Mouse (Mus musculus) brain, embryonic 14.5 days (tissue): ENCODE results near the gene Upf2. TPM values are rescaled to one million over a fixed set of nuclear protein-coding genes. Genes with fewer than 3 reads are reported as not detected.
"Not testable (repeated sequence)": the region's sequence is repeated elsewhere in the genome, so short reads cannot be mapped to it uniquely, and the experiment has no call there.

Source experiments
- DNase-seq: peaks from one replicate; pipeline ENCODE4 v3.0.0-alpha.2; 2011; ENCODE audit warnings: low read depth
- CTCF ChIP-seq: fragments of 200-500 bp; IDR thresholded peaks from 2 replicates; pipeline ENCODE4 v1.5.1; 2012; ENCODE audit warnings: inconsistent platforms, mild to moderate bottlenecking, moderate library complexity, borderline replicate concordance; ENCODE audit not compliant: insufficient read depth, insufficient read length; ENCODE audit errors: extremely low read depth
- POLR2A ChIP-seq: fragments of 200-500 bp; IDR thresholded peaks from 2 replicates; pipeline ENCODE4 v1.6.1; 2012; ENCODE audit warnings: mild to moderate bottlenecking, inconsistent platforms, borderline replicate concordance; ENCODE audit not compliant: poor library complexity, insufficient read depth, insufficient read length, severe bottlenecking; ENCODE audit errors: extremely low read depth
- polyA plus RNA-seq: library from polyadenylated mRNA; depleted of rRNA; stranded (reverse); fragments of >200 nt; gene quantifications from 2 replicates; pipeline ENCODE4 v1.2.3, GENCODE M21; 2012

The Upf2 gene
- polyA plus RNA-seq, 1 experiment: 16.6 TPM

- no peak for DNase-seq
- TF ChIP-seq CTCF (no peak), POLR2A (no peak)
These were observed 15.2 kb upstream of the Upf2 start for GRCm38 (mm10) chr2:5936068-5936467.

GRCm38 (mm10) chr2:5936550-5936949 is 14.7 kb upstream of the Upf2 start:
- DNase-seq: no peak
- TF ChIP-seq CTCF: no peak
- TF ChIP-seq POLR2A: no peak

GRCm38 (mm10) chr2:5939319-5939718 is 11.9 kb upstream of the Upf2 start:
- DNase-seq: no peak
- TF ChIP-seq POLR2A (no peak), CTCF (no peak)

- TF ChIP-seq CTCF (no peak), POLR2A (no peak)
- no peak for DNase-seq
These were observed 11.4 kb upstream of the Upf2 start for GRCm38 (mm10) chr2:5939911-5940310.

GRCm38 (mm10) chr2:5940936-5941335 is 10.3 kb upstream of the Upf2 start:
- no peak for DNase-seq
- TF ChIP-seq CTCF: no peak
- no peak for TF ChIP-seq POLR2A

GRCm38 (mm10) chr2:5941861-5942415 is 9.3 kb upstream of the Upf2 start:
- no peak for TF ChIP-seq CTCF
- no peak for TF ChIP-seq POLR2A
- no peak for DNase-seq

GRCm38 (mm10) chr2:5942416-5943032 is 8.7 kb upstream of the Upf2 start, which contains the start of gene Dhtkd1:
Gene Dhtkd1, minus strand, starts transcription at chr2:5942792.
- peak; percentile 4; the same call in 1 of the 2 replicates for TF ChIP-seq POLR2A
- peak; percentile 31; the same call in 1 of the 2 replicates for TF ChIP-seq CTCF
- peak; percentile 85 for DNase-seq

GRCm38 (mm10) chr2:5943071-5943470 is 8.2 kb upstream of the Upf2 start:
- TF ChIP-seq CTCF (no peak), POLR2A (no peak)
- DNase-seq: no peak

GRCm38 (mm10) chr2:5945629-5946028 is 5.6 kb upstream of the Upf2 start:
- TF ChIP-seq CTCF (no peak), POLR2A (no peak)
- no peak for DNase-seq

- TF ChIP-seq CTCF (no peak), POLR2A (no peak)
These were observed 4.4 kb upstream of the Upf2 start for GRCm38 (mm10) chr2:5946876-5947275.

GRCm38 (mm10) chr2:5948964-5949363 is 2.3 kb upstream of the Upf2 start:
- TF ChIP-seq POLR2A (no peak), CTCF (no peak)
- DNase-seq: no peak

More at GRCm38 (mm10) chr2:5946876-5947275, 4.4 kb upstream of the Upf2 start:
- DNase-seq: no peak

GRCm38 (mm10) chr2:5949821-5950220 is 1.4 kb upstream of the Upf2 start:
- not testable (repeated sequence) for DNase-seq

GRCm38 (mm10) chr2:5950305-5950704 is 964 bp upstream of the Upf2 start:
- TF ChIP-seq POLR2A: no peak
- no peak for TF ChIP-seq CTCF
- DNase-seq: peak; percentile 61
